Mouse (Mus musculus) neural tube, embryonic 12.5 days (tissue): ENCODE data around the gene Peli1. TPM values are rescaled to one million over a fixed set of nuclear protein-coding genes. Genes with fewer than 3 reads are reported as not detected.
"Not testable (repeated sequence)": the region's sequence is repeated elsewhere in the genome, so short reads cannot be mapped to it uniquely, and the experiment has no call there.

Experiments used
- ATAC-seq: fragments of 200-750 bp; cut with Nextera tagmentation; 2 replicates; pipeline ENCODE4 v1.8.0; 2017; ENCODE audit warnings: low read depth, mild to moderate bottlenecking, moderate TSS enrichment, moderate library complexity; ENCODE audit not compliant: low FRiP score
- H3K27ac ChIP-seq: fragments of 300-500 bp; sonication (generic); 2 replicates; pipeline ENCODE4 v1.5.1; 2016
- H3K27me3 ChIP-seq: fragments of 300-500 bp; sonication (generic); replicated peaks from 2 replicates; pipeline ENCODE4 v1.6.1; 2016; ENCODE audit warnings: mild to moderate bottlenecking
- H3K36me3 ChIP-seq: fragments of 300-500 bp; sonication (generic); 2 replicates; pipeline ENCODE4 v1.6.1; 2016; ENCODE audit warnings: mild to moderate bottlenecking
- H3K4me1 ChIP-seq: fragments of 300-500 bp; sonication (generic); 2 replicates; pipeline ENCODE4 v1.6.1; 2016
- H3K4me2 ChIP-seq: fragments of 300-500 bp; sonication (generic); replicated peaks from 2 replicates; pipeline ENCODE4 v1.6.1; 2016; ENCODE audit warnings: mild to moderate bottlenecking
- H3K4me3 ChIP-seq: fragments of 300-500 bp; sonication (generic); 2 replicates; pipeline ENCODE4 v1.5.1; 2016
- H3K9ac ChIP-seq: fragments of 300-500 bp; sonication (generic); 2 replicates; pipeline ENCODE4 v1.6.1; 2016; ENCODE audit warnings: mild to moderate bottlenecking
- H3K9me3 ChIP-seq: fragments of 300-500 bp; sonication (generic); 2 replicates; pipeline ENCODE4 v1.6.1; 2016; ENCODE audit warnings: mild to moderate bottlenecking
- WGBS: fragments of 180-500 bp; shearing (Covaris S2); methylation state at CpG from one replicate; pipeline ENCODE4 v1.1.7; 2016; 5-methylcytosine and 5-hydroxymethylcytosine counted together
- polyA plus RNA-seq: library from polyadenylated mRNA; unstranded; fragments of >200 nt; fragmentation: Nextera tagmentation; extraction: Ambion mirVana; gene quantifications from 2 replicates; pipeline ENCODE4 v1.2.1, GENCODE M21; 2016

Peli1 gene
- polyA plus RNA-seq, 1 experiment from 2014 or later, result 109 TPM

GRCm38 (mm10) chr11:21163673-21164072, 72.6 kb downstream of the Peli1 start:
- 7% methylated on average over 5 of the region's 5 CpGs for WGBS
- ATAC-seq, result no peak
- H3K9ac ChIP-seq, result no peak overlapping the region
- no peak overlapping the region for H3K4me3 ChIP-seq
- no peak overlapping the region for H3K4me2 ChIP-seq
- no peaks in the 10 kb centered on the region for H3K9me3 ChIP-seq
- no peaks in the 10 kb centered on the region for H3K27me3 ChIP-seq
- no peaks in the 10 kb centered on the region for H3K4me1 ChIP-seq
- H3K27ac ChIP-seq, result no peak overlapping the region
- no peaks in the 10 kb centered on the region for H3K36me3 ChIP-seq

GRCm38 (mm10) chr11:21164312-21164993, 73.4 kb downstream of the Peli1 start:
- Histone ChIP-seq H3K4me3 (no peak overlapping the region), H3K9me3 (no peaks in the 10 kb centered on the region), H3K36me3 (no peaks in the 10 kb centered on the region), H3K27me3 (no peaks in the 10 kb centered on the region), H3K27ac (no peak overlapping the region), H3K4me2 (no peak overlapping the region), H3K9ac (no peak overlapping the region), H3K4me1 (no peaks in the 10 kb centered on the region)
- WGBS, result 72% methylated on average over 8 of the region's 8 CpGs
- no peak for ATAC-seq

- Histone ChIP-seq H3K4me2 (no peak overlapping the region), H3K9me3 (no peaks in the 10 kb centered on the region; the same call in 1 of the 2 replicates), H3K27ac (no peak overlapping the region), H3K9ac (no peak overlapping the region), H3K4me1 (no peaks in the 10 kb centered on the region), H3K36me3 (no peaks in the 10 kb centered on the region), H3K27me3 (no peaks in the 10 kb centered on the region), H3K4me3 (no peak overlapping the region)
- 79% methylated on average over 4 of the region's 4 CpGs for WGBS
- ATAC-seq, result no peak
Measured at GRCm38 (mm10) chr11:21164994-21165560, 74.0 kb downstream of the Peli1 start.

GRCm38 (mm10) chr11:21166495-21167096, 75.5 kb downstream of the Peli1 start:
- H3K4me3 ChIP-seq, result no peak overlapping the region
- H3K4me1 ChIP-seq, result no peaks in the 10 kb centered on the region
- ATAC-seq, result no peak
- no peak overlapping the region for H3K9ac ChIP-seq
- 96% methylated on average over 2 of the region's 2 CpGs for WGBS
- H3K9me3 ChIP-seq, result no peaks in the 10 kb centered on the region; the same call in 1 of the 2 replicates
- no peak overlapping the region for H3K27ac ChIP-seq
- H3K27me3 ChIP-seq, result no peaks in the 10 kb centered on the region
- no peaks in the 10 kb centered on the region for H3K36me3 ChIP-seq
- H3K4me2 ChIP-seq, result no peak overlapping the region

- Histone ChIP-seq H3K9ac (no peak overlapping the region), H3K4me3 (no peak overlapping the region), H3K27me3 (no peaks in the 10 kb centered on the region), H3K9me3 (no peaks in the 10 kb centered on the region; the same call in 1 of the 2 replicates), H3K27ac (no peak overlapping the region), H3K4me2 (no peak overlapping the region), H3K4me1 (no peaks in the 10 kb centered on the region), H3K36me3 (no peaks in the 10 kb centered on the region)
- WGBS, result 42% methylated on average over 6 of the region's 6 CpGs
- peak; percentile 48; the same call in 1 of the 2 replicates for ATAC-seq
Measured at GRCm38 (mm10) chr11:21168828-21169607, 77.9 kb downstream of the Peli1 start.

GRCm38 (mm10) chr11:21169608-21169860, 78.4 kb downstream of the Peli1 start:
- not testable (repeated sequence) for H3K27me3 ChIP-seq, H3K36me3 ChIP-seq, H3K4me1 ChIP-seq, ATAC-seq, H3K9me3 ChIP-seq, H3K9ac ChIP-seq, H3K4me2 ChIP-seq, H3K4me3 ChIP-seq, H3K27ac ChIP-seq
- WGBS, result 95% methylated on average over 1 of the region's 1 CpGs

GRCm38 (mm10) chr11:21172281-21172680, 81.2 kb downstream of the Peli1 start:
- Histone ChIP-seq H3K9ac (no peak overlapping the region), H3K4me1 (no peaks in the 10 kb centered on the region), H3K36me3 (no peaks in the 10 kb centered on the region), H3K27me3 (no peaks in the 10 kb centered on the region), H3K4me2 (no peak overlapping the region), H3K27ac (no peak overlapping the region), H3K9me3 (no peaks in the 10 kb centered on the region; the same call in 1 of the 2 replicates), H3K4me3 (no peak overlapping the region)
- WGBS, result 93% methylated on average over 3 of the region's 3 CpGs
- no peak for ATAC-seq

- Histone ChIP-seq H3K4me3 (no peak overlapping the region), H3K27ac (no peak overlapping the region), H3K36me3 (no peaks in the 10 kb centered on the region), H3K4me2 (no peak overlapping the region), H3K9ac (no peak overlapping the region), H3K9me3 (no peaks in the 10 kb centered on the region; the same call in 1 of the 2 replicates), H3K4me1 (no peaks in the 10 kb centered on the region), H3K27me3 (no peaks in the 10 kb centered on the region)
- ATAC-seq, result no peak
- 93% methylated on average over 6 of the region's 6 CpGs for WGBS
Measured at GRCm38 (mm10) chr11:21173926-21174325, 82.8 kb downstream of the Peli1 start.

GRCm38 (mm10) chr11:21174396-21174795, 83.3 kb downstream of the Peli1 start:
- WGBS, result 61% methylated on average over 5 of the region's 5 CpGs

GRCm38 (mm10) chr11:21175063-21175462, 84.0 kb downstream of the Peli1 start:
- 86% methylated on average over 7 of the region's 7 CpGs for WGBS
- Histone ChIP-seq H3K4me1 (no peaks in the 10 kb centered on the region), H3K36me3 (no peaks in the 10 kb centered on the region), H3K9me3 (no peaks in the 10 kb centered on the region; the same call in 1 of the 2 replicates), H3K9ac (no peak overlapping the region), H3K27me3 (no peaks in the 10 kb centered on the region), H3K4me3 (no peak overlapping the region), H3K4me2 (no peak overlapping the region), H3K27ac (no peak overlapping the region)
- ATAC-seq, result no peak

More at GRCm38 (mm10) chr11:21174396-21174795, 83.3 kb downstream of the Peli1 start:
- Histone ChIP-seq H3K36me3 (no peaks in the 10 kb centered on the region), H3K4me2 (no peak overlapping the region), H3K4me3 (no peak overlapping the region), H3K27me3 (no peaks in the 10 kb centered on the region), H3K9ac (no peak overlapping the region), H3K4me1 (no peaks in the 10 kb centered on the region), H3K9me3 (no peaks in the 10 kb centered on the region; the same call in 1 of the 2 replicates), H3K27ac (no peak overlapping the region)
- no peak for ATAC-seq

- Histone ChIP-seq H3K9ac (no peak overlapping the region), H3K36me3 (no peaks in the 10 kb centered on the region), H3K9me3 (no peaks in the 10 kb centered on the region), H3K4me1 (no peaks in the 10 kb centered on the region), H3K4me3 (no peak overlapping the region), H3K27me3 (no peaks in the 10 kb centered on the region), H3K4me2 (no peak overlapping the region), H3K27ac (no peak overlapping the region)
- no peak for ATAC-seq
Measured at GRCm38 (mm10) chr11:21176491-21176890, 85.4 kb downstream of the Peli1 start.

GRCm38 (mm10) chr11:21178343-21178742, 87.3 kb downstream of the Peli1 start:
- H3K4me2 ChIP-seq, result no peak overlapping the region
- H3K27ac ChIP-seq, result no peak overlapping the region
- no peak for ATAC-seq
- H3K4me1 ChIP-seq, result no peaks in the 10 kb centered on the region
- no peak overlapping the region for H3K4me3 ChIP-seq
- 65% methylated on average over 4 of the region's 4 CpGs for WGBS
- no peaks in the 10 kb centered on the region for H3K36me3 ChIP-seq
- H3K9me3 ChIP-seq, result no peaks in the 10 kb centered on the region
- no peak overlapping the region for H3K9ac ChIP-seq
- no peaks in the 10 kb centered on the region for H3K27me3 ChIP-seq
